Mouse (Mus musculus) E14TG2a.4 (cell line): ENCODE measurements at regions not wholly inside any gene's neighbourhood (a gene's known extent, or its start where the extent isn't known, plus 50 kb on each side); places are given as distances from the start of the nearest gene placed in this dataset.

Experiments
- CTCF ChIP-seq: conservative IDR thresholded peaks from 2 replicates; pipeline ENCODE4 v1.5.1; 2014; ENCODE audit warnings: low read length
- NANOG ChIP-seq: IDR thresholded peaks from 2 replicates; pipeline ENCODE4 v1.6.1; 2014; ENCODE audit warnings: borderline replicate concordance, low read length, mixed read lengths
- POU5F1 ChIP-seq: IDR thresholded peaks from 2 replicates; pipeline ENCODE4 v1.6.1; 2014; ENCODE audit warnings: low read length, borderline replicate concordance

- TF ChIP-seq CTCF (no peak), NANOG (no peak), POU5F1 (no peak)
Measured at GRCm38 (mm10) chr17:13573036-13573435, 187.3 kb upstream of the Afdn start.
